Mouse (Mus musculus): ENCODE data around the gene Podn. TPM values are rescaled to one million over a fixed set of nuclear protein-coding genes. Genes with fewer than 3 reads are reported as not detected.

The Podn gene
- total RNA-seq (2023), result 1 to 10 TPM in 1 of 2 experiments, under 1 TPM in 1; 0.80 to 3.6 TPM

GRCm38 (mm10) chr4:108096345-108096744 lies at the start of gene Podn:
Gene Podn, minus strand, starts transcription at chr4:108096445.

GRCm38 (mm10) chr4:108144880-108145279 lies 48.6 kb upstream of the Podn start, which contains the start of gene Scp2:
Gene Scp2, minus strand, starts transcription at chr4:108144998.

GRCm38 (mm10) chr4:107967966-107968682 lies 128.1 kb downstream of the Podn start, which contains the start of gene Slc1a7:
Gene Slc1a7, plus strand, starts transcription at chr4:107968332.

Other genes starting within 250 kb of the Podn start
- 100 to 1,000 TPM in 1 of 2 experiments, 10 to 100 TPM in 1; 93.5 to 102 TPM for gene Magoh, start 216.7 kb downstream of the Podn start, total RNA-seq (2023)
- gene 0610037L13Rik, start 206.6 kb downstream of the Podn start, total RNA-seq (2023), result 10 to 100 TPM; 40.3 to 45.7 TPM
- gene Cpt2, start 172.8 kb downstream of the Podn start, total RNA-seq (2023), result 10 to 100 TPM; 10.5 to 10.8 TPM
- not detected for gene Slc1a7, start 128.1 kb downstream of the Podn start, total RNA-seq (2023)
- gene Scp2, start 48.6 kb upstream of the Podn start, total RNA-seq (2023), result 100 to 1,000 TPM; 109 to 128 TPM
- gene Echdc2, start 69.0 kb upstream of the Podn start, total RNA-seq (2023), result 1 to 10 TPM in 1 of 2 experiments, under 1 TPM in 1; 0.74 to 1.1 TPM
- gene Zyg11a, start 121.6 kb upstream of the Podn start, total RNA-seq (2023), result under 1 TPM in 1 of 2 experiments, not detected in 1; 0.47 TPM
- 10 to 100 TPM; 41.3 to 43.7 TPM for gene Zyg11b, start 204.7 kb upstream of the Podn start, total RNA-seq (2023)
- gene Coa7, start 231.7 kb upstream of the Podn start, total RNA-seq (2023), result 10 to 100 TPM; 20.5 to 21.4 TPM

Measured in T-cell, adult 66 days (primary cell).